Mouse (Mus musculus): ENCODE data around the gene C9orf72. TPM values are rescaled to one million over a fixed set of nuclear protein-coding genes. Genes with fewer than 3 reads are reported as not detected.

Gene C9orf72
- total and polyA plus RNA-seq, 3 experiments, result 4.1 to 4.2 TPM; not detected in 1

- peaks cover 2% of the 10 kb centered on the region in 2 experiments; a peak in 2 of 4 replicates for H3K4me1 ChIP-seq (ENCODE audit: control insufficient read depth in 1 of 2, insufficient read depth in 2 of 2, low read length in 2 of 2)
- no peak overlapping the region for H3K4me3 ChIP-seq (ENCODE audit: control insufficient read depth in 1 of 2, insufficient read depth in 1 of 2, low read depth in 2 of 2, low read length in 2 of 2)
- H3K27ac ChIP-seq (ENCODE audit: control insufficient read depth, low read depth, low read length), result no peak overlapping the region; the same call in 1 of the 2 replicates
- peaks cover 0 to 4% of the 10 kb centered on the region in 2 experiments; a peak in 2 of 4 replicates for H3K36me3 ChIP-seq (ENCODE audit: control insufficient read depth in 1 of 2, insufficient read depth in 2 of 2, low read length in 2 of 2)
- no peaks in the 10 kb centered on the region for H3K79me2 ChIP-seq (ENCODE audit: control insufficient read depth, insufficient read depth, low read length, poor library complexity)
- H3K27me3 ChIP-seq (ENCODE audit: control insufficient read depth in 1 of 2, insufficient read depth in 2 of 2, low read length in 2 of 2), result no peaks in the 10 kb centered on the region
- H3K9me3 ChIP-seq (replicated peaks; ENCODE audit: insufficient read depth, low read length), result no peaks in the 10 kb centered on the region
- peak; percentile 64 for DNase-seq (ENCODE audit: low read depth, low spot score)
- H3K9ac ChIP-seq (ENCODE audit: control insufficient read depth, low read depth, low read length, poor library complexity, severe bottlenecking), result no peak overlapping the region
- TF ChIP-seq ZMIZ1 (IDR thresholded peaks at IDR 0.05; ENCODE audit: low read depth, low read length), result no peak
- TF ChIP-seq TAL1 (IDR thresholded peaks at IDR 0.05; ENCODE audit: low read length), result peak; percentile 65
- TF ChIP-seq USF2 (IDR thresholded peaks at IDR 0.05; ENCODE audit: borderline replicate concordance in 1 of 2, insufficient read depth in 1 of 2, low read depth in 1 of 2, low read length in 2 of 2), result no peak
- TF ChIP-seq SMC3 (IDR thresholded peaks at IDR 0.05; ENCODE audit: low read depth, low read length), result no peak
- TF ChIP-seq GATA1 (IDR thresholded peaks at IDR 0.05; ENCODE audit: low read depth, low read length), result peak; percentile 94
- peak; percentile 94 for TF ChIP-seq TCF12 (IDR thresholded peaks at IDR 0.05; ENCODE audit: low read depth, low read length)
- no peak for TF ChIP-seq ZC3H11A (IDR thresholded peaks at IDR 0.05; ENCODE audit: low read depth, low read length)
- TF ChIP-seq HCFC1 (IDR thresholded peaks at IDR 0.05; ENCODE audit: low read depth, low read length), result 0 out of 2 replicates have a peak, but pooled peaks have one; percentile 10
- no peak for TF ChIP-seq CTCF (IDR thresholded peaks at IDR 0.05 in 2 of 3, conservative IDR thresholded peaks at IDR 0.05 in 1 of 3; ENCODE audit: control insufficient read depth in 1 of 3, insufficient read depth in 1 of 3, low read depth in 2 of 3, low read length in 3 of 3, poor library complexity in 1 of 3, severe bottlenecking in 1 of 3)
- TF ChIP-seq POLR2AphosphoS5 (IDR thresholded peaks at IDR 0.05; ENCODE audit: borderline replicate concordance, low read depth, low read length), result no peak
- TF ChIP-seq KAT2A (conservative IDR thresholded peaks at IDR 0.05; ENCODE audit: low read depth, low read length), result no peak
- TF ChIP-seq MYC (IDR thresholded peaks at IDR 0.05; ENCODE audit: low read depth, low read length), result 0 out of 2 replicates have a peak, but pooled peaks have one; percentile 32
- 0 out of 2 replicates have a peak, but pooled peaks have one; percentile 23 for TF ChIP-seq SIN3A (IDR thresholded peaks at IDR 0.05; ENCODE audit: low read length)
- peak; percentile 60; the same call in 1 of the 2 replicates for TF ChIP-seq MEF2A (IDR thresholded peaks at IDR 0.05; ENCODE audit: extremely low read depth, insufficient replicate concordance, low read depth, low read length, poor library complexity, severe bottlenecking)
- TF ChIP-seq E2F4 (IDR thresholded peaks at IDR 0.05; ENCODE audit: borderline replicate concordance, low read depth, low read length), result 0 out of 2 replicates have a peak, but pooled peaks have one; percentile 24
- TF ChIP-seq POLR2AphosphoS2 (IDR thresholded peaks at IDR 0.05; ENCODE audit: low read length), result no peak
- no peak for TF ChIP-seq CHD1 (IDR thresholded peaks at IDR 0.05; ENCODE audit: low read depth, low read length)
- TF ChIP-seq USF1 (IDR thresholded peaks at IDR 0.05; ENCODE audit: low read depth, low read length), result no peak
- peak; percentile 54 for TF ChIP-seq ETS1 (IDR thresholded peaks at IDR 0.05; ENCODE audit: low read depth, low read length)
- TF ChIP-seq POLR2A (IDR thresholded peaks at IDR 0.05; ENCODE audit: control insufficient read depth in 1 of 2, insufficient read depth in 1 of 2, low read depth in 1 of 2, low read length in 2 of 2, poor library complexity in 1 of 2), result no peak
- TF ChIP-seq UBTF (IDR thresholded peaks at IDR 0.05; ENCODE audit: borderline replicate concordance, insufficient read depth, low read depth, low read length), result no peak
- no peak for TF ChIP-seq NELFE (IDR thresholded peaks at IDR 0.05; ENCODE audit: low read depth, low read length)
- no peak for TF ChIP-seq NRF1 (IDR thresholded peaks at IDR 0.05; ENCODE audit: insufficient read depth, low read depth, low read length, poor library complexity, severe bottlenecking)
- no peak; the same call in 1 of the 2 replicates for TF ChIP-seq MXI1 (IDR thresholded peaks at IDR 0.05; ENCODE audit: low read depth, low read length)
- TF ChIP-seq MAX (IDR thresholded peaks at IDR 0.05; ENCODE audit: low read length), result no peak
- no peak for TF ChIP-seq ELF1 (IDR thresholded peaks at IDR 0.05; ENCODE audit: low read depth, low read length)
- no peak for TF ChIP-seq JUND (IDR thresholded peaks at IDR 0.05; ENCODE audit: low read depth, low read length)
- TF ChIP-seq EP300 (IDR thresholded peaks at IDR 0.05; ENCODE audit: low read depth in 1 of 2, low read length in 2 of 2), result peak; percentile 85 to 89
- no peak for TF ChIP-seq CHD2 (IDR thresholded peaks at IDR 0.05; ENCODE audit: low read length)
- 0 out of 2 replicates have a peak, but pooled peaks have one; percentile 16 for TF ChIP-seq MAFK (IDR thresholded peaks at IDR 0.05; ENCODE audit: borderline replicate concordance, low read depth, low read length)
- no peak for TF ChIP-seq RAD21 (IDR thresholded peaks at IDR 0.05; ENCODE audit: low read depth, low read length)
- TF ChIP-seq MAZ (IDR thresholded peaks at IDR 0.05; ENCODE audit: low read depth, low read length), result no peak
- TF ChIP-seq RCOR1 (IDR thresholded peaks at IDR 0.05; ENCODE audit: low read depth, low read length), result peak; percentile 43; the same call in 1 of the 2 replicates
- TF ChIP-seq ZNF384 (IDR thresholded peaks at IDR 0.05; ENCODE audit: low read depth, low read length), result no peak
- TF ChIP-seq MYB (IDR thresholded peaks at IDR 0.05; ENCODE audit: low read depth, low read length), result 0 out of 2 replicates have a peak, but pooled peaks have one; percentile 16
- TF ChIP-seq TBP (IDR thresholded peaks at IDR 0.05; ENCODE audit: low read depth, low read length), result 0 out of 2 replicates have a peak, but pooled peaks have one; percentile 35
- TF ChIP-seq BHLHE40 (IDR thresholded peaks at IDR 0.05; ENCODE audit: borderline replicate concordance, low read depth, low read length), result no peak
Measured at GRCm38 (mm10) chr4:35259006-35259405, 33.0 kb upstream of the C9orf72 start.
